In genomic region chr11:78611273-78611672, GRCm38 (mm10) we compare ENCODE assay signal across 28 mouse cellular contexts.
DNase-seq lines count a peak whose midpoint lies in the region; ATAC-seq and TF ChIP-seq lines count a peak whose summit lies in the region.
"Had no signal": no experiment of that assay in that cellular context is flagged by ENCODE, and none has a peak within 500 bp of the region (broad histone marks: within the 10 kb centered on the region; RNA-seq: fewer than 3 reads in every experiment).

No protein-coding gene starts in this region.

- no peak overlapping the region for H3K4me3 ChIP-seq in liver, adult 2 months (ENCODE audit: insufficient read depth, low read depth, low read length)
- H3K4me3 ChIP-seq in liver, embryonic 16.5 days (ENCODE audit: low read depth, low read length) = no peak overlapping the region
- no peak overlapping the region for H3K4me3 ChIP-seq in liver, embryonic 11.5 days (ENCODE audit: low read depth, low read length)
- no peak overlapping the region for H3K4me3 ChIP-seq in stomach, postnatal 0 days (ENCODE audit: low read depth, low read length)
- no peak overlapping the region for H3K4me3 ChIP-seq in heart, adult 2 months
- H3K4me3 ChIP-seq: embryonic facial prominence, embryonic 13.5 days; embryonic facial prominence, embryonic 15.5 days; erythroblast, embryonic 14.5 days; forebrain, embryonic 10.5 days; forebrain, embryonic 12.5 days had no signal

- H3K9me3 ChIP-seq in liver, embryonic 16.5 days (replicated peaks; ENCODE audit: control insufficient read depth, low read length) = no peaks in the 10 kb centered on the region
- H3K9me3 ChIP-seq in liver, embryonic 11.5 days (ENCODE audit: control insufficient read depth, low read length) = no peaks in the 10 kb centered on the region
- H3K9me3 ChIP-seq in stomach, postnatal 0 days (ENCODE audit: control insufficient read depth, low read length) = no peaks in the 10 kb centered on the region
- H3K9me3 ChIP-seq: embryonic facial prominence, embryonic 13.5 days; embryonic facial prominence, embryonic 15.5 days; forebrain, embryonic 10.5 days; forebrain, embryonic 12.5 days; G1E had no signal

- DNase-seq in liver, adult 2 months (ENCODE audit: extremely low read depth, low read depth, low spot score) = peak; percentile 31
- DNase-seq in liver = no peak
- DNase-seq in liver, embryonic 11.5 days (ENCODE audit: low spot score) = no peak
- no peak for DNase-seq in stomach, postnatal 0 days (ENCODE audit: low spot score)
- DNase-seq in heart, adult 2 months = no peak
- DNase-seq: adrenal gland, postnatal 10 days; adrenal gland, postnatal 25 days; B cell, adult 2 months; cerebellum, adult 11 months; cerebellum, adult 18-20 months; cerebellum, adult 8-10 months; cerebellum, adult 9-11 months; cerebellum, postnatal 14 days; cerebellum, postnatal 36 days; embryo, embryonic 11 days had no signal

- ATAC-seq in liver, embryonic 16.5 days (ENCODE audit: low read depth) = peak; percentile 64
- ATAC-seq in liver, embryonic 11.5 days (replicated peaks; ENCODE audit: low FRiP score) = no peak
- 0 out of 2 replicates have a peak, but pooled peaks have one; percentile 45 for ATAC-seq in stomach, postnatal 0 days (ENCODE audit: low FRiP score, low TSS enrichment)
- ATAC-seq: activated CD4-positive, CD25-positive, alpha-beta regulatory T cell, adult 4 months; CD4-positive, CD25-positive, alpha-beta regulatory T cell, adult 4 months; forebrain, embryonic 14.5 days; forebrain, embryonic 16.5 days; Patski had no signal

- no peaks in the 10 kb centered on the region for H3K4me1 ChIP-seq in liver, adult 2 months (ENCODE audit: control insufficient read depth, insufficient read depth, low read length)
- no peaks in the 10 kb centered on the region; the same call in 1 of the 2 replicates for H3K4me1 ChIP-seq in liver, embryonic 16.5 days (ENCODE audit: control insufficient read depth, low read depth, low read length)
- no peaks in the 10 kb centered on the region for H3K4me1 ChIP-seq in liver, embryonic 11.5 days (replicated peaks; ENCODE audit: control insufficient read depth, insufficient read depth, low read length)
- no peaks in the 10 kb centered on the region for H3K4me1 ChIP-seq in stomach, postnatal 0 days (replicated peaks; ENCODE audit: control insufficient read depth, insufficient read depth)
- no peaks in the 10 kb centered on the region for H3K4me1 ChIP-seq in heart, adult 2 months (ENCODE audit: control insufficient read depth, insufficient read depth, low read length)
- H3K4me1 ChIP-seq: embryonic facial prominence, embryonic 13.5 days; embryonic facial prominence, embryonic 15.5 days; forebrain, embryonic 10.5 days had no signal

- H3K27me3 ChIP-seq in liver, adult 2 months (ENCODE audit: control insufficient read depth, insufficient read depth, low read length) = no peaks in the 10 kb centered on the region
- H3K27me3 ChIP-seq in liver, embryonic 16.5 days (ENCODE audit: control insufficient read depth, insufficient read depth, low read depth, low read length) = no peaks in the 10 kb centered on the region
- H3K27me3 ChIP-seq in liver, embryonic 11.5 days (replicated peaks; ENCODE audit: control insufficient read depth, insufficient read depth, low read length) = no peaks in the 10 kb centered on the region
- H3K27me3 ChIP-seq in stomach, postnatal 0 days (ENCODE audit: control insufficient read depth, insufficient read depth, low read length) = no peaks in the 10 kb centered on the region
- no peaks in the 10 kb centered on the region for H3K27me3 ChIP-seq in heart, adult 2 months (ENCODE audit: control insufficient read depth, insufficient read depth, low read length)
- H3K27me3 ChIP-seq: CH12.LX; embryonic facial prominence, embryonic 13.5 days; embryonic facial prominence, embryonic 15.5 days; forebrain, embryonic 12.5 days; Patski had no signal

- H3K27ac ChIP-seq in liver, adult 2 months (replicated peaks; ENCODE audit: insufficient read depth, low read depth, low read length) = no peak overlapping the region
- H3K27ac ChIP-seq in liver, embryonic 16.5 days (ENCODE audit: low read length) = no peak overlapping the region
- H3K27ac ChIP-seq in liver, embryonic 11.5 days (ENCODE audit: low read depth, low read length) = no peak overlapping the region
- H3K27ac ChIP-seq in stomach, postnatal 0 days (replicated peaks) = no peak overlapping the region
- no peak overlapping the region for H3K27ac ChIP-seq in heart, adult 2 months
- H3K27ac ChIP-seq: embryonic facial prominence, embryonic 13.5 days; embryonic facial prominence, embryonic 15.5 days; forebrain, embryonic 10.5 days; forebrain, embryonic 12.5 days had no signal

- H3K9ac ChIP-seq in liver, adult 2 months (ENCODE audit: low read depth, low read length) = no peak overlapping the region
- H3K9ac ChIP-seq in liver, embryonic 16.5 days (ENCODE audit: low read depth, low read length) = no peak overlapping the region
- H3K9ac ChIP-seq in liver, embryonic 11.5 days (ENCODE audit: low read depth, low read length) = no peak overlapping the region
- H3K9ac ChIP-seq in stomach, postnatal 0 days (ENCODE audit: low read length) = no peak overlapping the region
- H3K9ac ChIP-seq in heart, adult 2 months (ENCODE audit: low read depth, low read length) = no peak overlapping the region
- H3K9ac ChIP-seq: embryonic facial prominence, embryonic 13.5 days; embryonic facial prominence, embryonic 15.5 days; forebrain, embryonic 12.5 days had no signal

- no peak for TF ChIP-seq CTCF in liver, adult 2 months (IDR thresholded peaks at IDR 0.05; ENCODE audit: low read depth, low read length)
- no peak for TF ChIP-seq CTCF in stomach, postnatal 0 days (IDR thresholded peaks at IDR 0.05; ENCODE audit: low read depth)
- no peak for TF ChIP-seq CTCF in heart, adult 2 months (IDR thresholded peaks at IDR 0.05)

- TF ChIP-seq EP300 in stomach, postnatal 0 days (optimal IDR thresholded peaks at IDR 0.05) = no peak
- TF ChIP-seq EP300 in heart, adult 2 months (IDR thresholded peaks at IDR 0.05; ENCODE audit: insufficient read depth, low read depth, low read length) = no peak

- intact Hi-C loops in heart, adult 2 months (cut with DNase I) = no loop called here

- no peak overlapping the region for H3K4me2 ChIP-seq in liver, embryonic 16.5 days (ENCODE audit: low read depth, low read length)
- no peak overlapping the region for H3K4me2 ChIP-seq in liver, embryonic 11.5 days
- H3K4me2 ChIP-seq in stomach, postnatal 0 days (replicated peaks; ENCODE audit: low read depth) = no peak overlapping the region
- H3K4me2 ChIP-seq: embryonic facial prominence, embryonic 13.5 days; embryonic facial prominence, embryonic 15.5 days; forebrain, embryonic 12.5 days had no signal

- no peak for TF ChIP-seq POLR2A in liver, adult 2 months (IDR thresholded peaks at IDR 0.05; ENCODE audit: extremely low read depth, insufficient read depth, low read length)
- no peak for TF ChIP-seq POLR2A in heart, adult 2 months (IDR thresholded peaks at IDR 0.05; ENCODE audit: insufficient read depth, low read depth, low read length)

- no peaks in the 10 kb centered on the region for H3K79me2 ChIP-seq in liver, adult 2 months (ENCODE audit: control insufficient read depth, insufficient read depth, low read length)
- no peaks in the 10 kb centered on the region for H3K79me2 ChIP-seq in heart, adult 2 months (replicated peaks; ENCODE audit: control insufficient read depth, insufficient read depth, low read length)

- peaks cover 4% of the 10 kb centered on the region; the same call in 1 of the 2 replicates for H3K36me3 ChIP-seq in liver, adult 2 months (ENCODE audit: control insufficient read depth, insufficient read depth, low read length)
- no peaks in the 10 kb centered on the region for H3K36me3 ChIP-seq in liver, embryonic 16.5 days (ENCODE audit: control insufficient read depth, insufficient read depth)
- no peaks in the 10 kb centered on the region for H3K36me3 ChIP-seq in liver, embryonic 11.5 days (ENCODE audit: control insufficient read depth, insufficient read depth, low read length)
- H3K36me3 ChIP-seq in stomach, postnatal 0 days (ENCODE audit: control insufficient read depth, insufficient read depth, low read length) = no peaks in the 10 kb centered on the region
- H3K36me3 ChIP-seq in heart, adult 2 months (ENCODE audit: control insufficient read depth, insufficient read depth, low read length) = peaks cover 3% of the 10 kb centered on the region; the same call in 1 of the 2 replicates
- H3K36me3 ChIP-seq: embryonic facial prominence, embryonic 15.5 days had no signal
